ENCODE assay signal across 9 mouse cellular contexts in the genomic region with DNA sequence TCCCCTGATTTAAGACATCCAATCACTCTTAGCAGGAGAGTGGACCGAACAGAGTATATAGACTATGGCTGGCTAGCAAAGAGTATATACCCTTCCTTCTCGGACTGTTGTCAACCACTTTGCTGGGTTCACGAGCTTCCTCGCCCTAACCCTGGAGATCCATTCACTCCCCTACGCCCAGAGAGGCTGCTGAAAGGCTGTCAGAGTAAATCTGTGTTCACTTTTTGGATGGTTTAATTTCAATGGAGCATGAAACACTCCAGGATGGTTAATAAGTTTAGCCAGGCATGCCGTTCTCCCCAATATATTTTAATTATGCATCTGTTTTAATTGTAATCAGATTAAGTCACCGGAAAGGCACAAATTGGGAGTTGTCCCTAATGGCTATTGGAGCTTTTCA. TPM values are rescaled to one million over a fixed set of nuclear protein-coding genes. Genes with fewer than 3 reads are reported as not detected.
A peak's percentile ranks its signal among the peaks of the same experiment; 100 is the strongest.
DNase-seq lines count a peak whose midpoint lies in the region; ATAC-seq lines count a peak whose summit lies in the region.
"Had no signal": no experiment of that assay in that cellular context is flagged by ENCODE, and none has a peak within 500 bp of the region (broad histone marks: within the 10 kb centered on the region; RNA-seq: fewer than 3 reads in every experiment).

No protein-coding gene starts in this region.

- no peak overlapping the region for H3K27ac ChIP-seq in neural tube, embryonic 11.5 days (ENCODE audit: low read depth, low read length)
- no peak overlapping the region for H3K27ac ChIP-seq in liver, embryonic 16.5 days (ENCODE audit: low read length)

- peak overlapping the region; percentile 83 for H3K4me2 ChIP-seq in neural tube, embryonic 11.5 days (ENCODE audit: low read depth)
- peak overlapping the region; percentile 88 for H3K4me2 ChIP-seq in liver, embryonic 16.5 days (ENCODE audit: low read depth, low read length)

- ATAC-seq in neural tube, embryonic 11.5 days (ENCODE audit: insufficient read depth, low FRiP score, low TSS enrichment): no peak
- no peak for ATAC-seq in liver, embryonic 16.5 days (ENCODE audit: low read depth)

- peak; percentile 19 for DNase-seq in embryo, embryonic 10.5 days (ENCODE audit: low spot score)
- DNase-seq in embryo, embryonic 9.5 days (ENCODE audit: extremely low spot score): no peak
- DNase-seq in neural tube, embryonic 11.5 days (ENCODE audit: low spot score): no peak
- no peak for DNase-seq in neural tube, embryonic 10.5 days (ENCODE audit: extremely low spot score, low spot score)
- no peak for DNase-seq in frontal cortex, adult 2 months (ENCODE audit: extremely low spot score in 1 of 2, low spot score in 1 of 2)
- no peak for DNase-seq in kidney, postnatal 4 days
- no peak for DNase-seq in thymus, postnatal 14 days
- DNase-seq: lung, postnatal 4 days had no signal

- H3K36me3 ChIP-seq in neural tube, embryonic 11.5 days (ENCODE audit: control insufficient read depth, insufficient read depth, low read length): no peaks in the 10 kb centered on the region
- H3K36me3 ChIP-seq in liver, embryonic 16.5 days (ENCODE audit: control insufficient read depth, insufficient read depth): no peaks in the 10 kb centered on the region

- H3K4me1 ChIP-seq in neural tube, embryonic 11.5 days (ENCODE audit: control insufficient read depth, insufficient read depth, low read length): 0 out of 2 replicates have a peak, but pooled peaks cover 6% of the 10 kb centered on the region
- peaks cover 17% of the 10 kb centered on the region for H3K4me1 ChIP-seq in liver, embryonic 16.5 days (ENCODE audit: control insufficient read depth, low read depth, low read length)

- 39% methylated on average over 7 of the region's 7 CpGs for WGBS in neural tube, embryonic 11.5 days
- 61% methylated on average over 7 of the region's 7 CpGs for WGBS in liver, embryonic 16.5 days (ENCODE audit: insufficient replicate concordance)

- H3K4me3 ChIP-seq in neural tube, embryonic 11.5 days (ENCODE audit: low read depth, low read length): peak overlapping the region; percentile 53
- no peak overlapping the region for H3K4me3 ChIP-seq in liver, embryonic 16.5 days (ENCODE audit: low read depth, low read length)

- no peaks in the 10 kb centered on the region for H3K9me3 ChIP-seq in neural tube, embryonic 11.5 days (ENCODE audit: control insufficient read depth, low read length)
- H3K9me3 ChIP-seq in liver, embryonic 16.5 days (replicated peaks; ENCODE audit: control insufficient read depth, low read length): no peaks in the 10 kb centered on the region

- H3K27me3 ChIP-seq in neural tube, embryonic 11.5 days (ENCODE audit: control insufficient read depth, insufficient read depth, low read length): no peaks in the 10 kb centered on the region
- peaks cover 3% of the 10 kb centered on the region for H3K27me3 ChIP-seq in liver, embryonic 16.5 days (ENCODE audit: control insufficient read depth, insufficient read depth, low read depth, low read length)

- no peak overlapping the region for H3K9ac ChIP-seq in neural tube, embryonic 11.5 days (ENCODE audit: low read length)
- no peak overlapping the region for H3K9ac ChIP-seq in liver, embryonic 16.5 days (ENCODE audit: low read depth, low read length)

RNA-seq across cellular contexts. Expression of gene Tmtc2, which starts 1.9 kb away (rescaled TPM):
- 4.7 and 6.2 TPM in 2 replicates for polyA plus RNA-seq in neural tube, embryonic 11.5 days (2014; fragmentation: Nextera tagmentation; extraction: Ambion mirVana)
- 0.62 and 0.76 TPM in 2 replicates for polyA plus RNA-seq in liver, embryonic 16.5 days (2015; fragmentation: Nextera tagmentation; extraction: Ambion mirVana)
- 8.4 and 9.3 TPM in 2 replicates for polyA plus RNA-seq in frontal cortex, adult 2 months (2012; rRNA removed)
